Mouse (Mus musculus): ENCODE measurements around the gene Zbtb9.
A peak's percentile ranks its signal among the peaks of the same experiment; 100 is the strongest.

Gene Zbtb9

DNA sequence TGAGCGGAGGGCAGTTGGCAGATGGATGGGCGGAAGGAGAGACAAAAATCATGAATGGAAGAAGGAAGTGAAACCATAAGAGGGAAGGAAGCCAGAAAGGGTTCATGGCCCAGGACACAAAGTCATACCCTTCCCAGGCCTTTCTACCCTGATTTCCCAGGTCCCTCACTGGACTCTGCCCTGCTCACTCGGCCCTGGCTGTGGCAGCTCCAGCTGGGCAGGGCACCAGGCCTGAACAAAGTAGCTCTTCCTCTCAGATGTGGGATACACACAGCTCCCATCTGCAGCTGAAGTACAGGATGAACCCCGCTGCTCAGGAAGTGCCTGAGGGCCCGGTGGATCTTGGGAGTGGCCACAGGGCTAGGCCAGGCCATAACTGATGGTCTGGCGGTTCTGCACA lies 69.9 kb downstream of the Zbtb9 start:
- no peak for DNase-seq

DNA sequence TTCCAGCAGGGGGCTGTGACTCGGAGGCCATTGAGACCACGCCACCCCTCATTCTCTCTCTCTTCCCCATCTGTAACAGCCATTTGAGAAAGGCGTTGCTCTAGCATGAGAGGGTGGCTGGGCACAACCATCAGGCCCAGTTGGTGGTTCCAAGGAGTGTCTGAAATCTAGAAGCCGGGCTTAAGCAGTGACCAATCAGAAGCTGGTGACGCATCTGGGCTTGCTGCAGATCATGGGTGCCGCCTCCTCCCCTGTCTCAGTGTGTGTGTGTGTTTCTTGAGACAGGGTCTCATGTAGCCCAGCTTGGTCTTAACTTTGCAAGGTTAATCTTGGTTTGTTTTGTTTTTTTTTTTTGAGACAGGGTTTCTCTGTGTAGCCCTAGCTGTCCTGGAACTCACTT lies 72.2 kb downstream of the Zbtb9 start:
- no peak for DNase-seq

DNA sequence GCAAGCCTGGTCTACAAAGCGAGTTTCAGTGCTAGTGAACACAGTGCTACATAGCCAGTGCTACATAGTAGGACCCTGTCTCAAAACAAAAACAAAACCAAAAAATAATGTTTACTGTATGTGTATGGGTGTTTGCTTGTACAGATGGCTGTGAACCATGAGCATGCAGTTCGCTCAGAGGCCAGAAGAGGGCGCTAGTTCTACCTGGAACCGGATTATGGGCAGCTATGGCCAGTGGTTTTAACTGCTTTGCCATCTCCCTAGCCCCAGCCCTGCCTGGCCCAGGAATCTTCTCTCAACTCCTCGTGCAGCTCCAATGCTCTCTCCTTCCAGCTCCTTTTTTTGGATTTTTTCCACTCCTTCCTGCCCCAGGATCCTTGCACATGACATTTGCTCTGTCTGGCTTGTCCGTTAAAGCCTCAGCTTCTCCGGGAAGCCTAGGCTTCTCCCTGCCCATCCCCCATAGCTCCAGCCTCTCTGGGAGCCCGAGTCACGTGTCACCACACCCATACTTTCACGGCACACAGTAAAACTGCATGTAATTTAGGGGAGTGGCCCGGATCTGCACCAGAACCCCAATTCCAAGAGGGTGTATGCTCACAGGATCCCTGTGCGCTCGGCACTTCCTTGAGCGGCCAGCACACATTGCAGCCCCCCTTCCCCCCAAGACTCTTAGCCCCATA lies 74.9 kb downstream of the Zbtb9 start:
- no peak for DNase-seq

DNA sequence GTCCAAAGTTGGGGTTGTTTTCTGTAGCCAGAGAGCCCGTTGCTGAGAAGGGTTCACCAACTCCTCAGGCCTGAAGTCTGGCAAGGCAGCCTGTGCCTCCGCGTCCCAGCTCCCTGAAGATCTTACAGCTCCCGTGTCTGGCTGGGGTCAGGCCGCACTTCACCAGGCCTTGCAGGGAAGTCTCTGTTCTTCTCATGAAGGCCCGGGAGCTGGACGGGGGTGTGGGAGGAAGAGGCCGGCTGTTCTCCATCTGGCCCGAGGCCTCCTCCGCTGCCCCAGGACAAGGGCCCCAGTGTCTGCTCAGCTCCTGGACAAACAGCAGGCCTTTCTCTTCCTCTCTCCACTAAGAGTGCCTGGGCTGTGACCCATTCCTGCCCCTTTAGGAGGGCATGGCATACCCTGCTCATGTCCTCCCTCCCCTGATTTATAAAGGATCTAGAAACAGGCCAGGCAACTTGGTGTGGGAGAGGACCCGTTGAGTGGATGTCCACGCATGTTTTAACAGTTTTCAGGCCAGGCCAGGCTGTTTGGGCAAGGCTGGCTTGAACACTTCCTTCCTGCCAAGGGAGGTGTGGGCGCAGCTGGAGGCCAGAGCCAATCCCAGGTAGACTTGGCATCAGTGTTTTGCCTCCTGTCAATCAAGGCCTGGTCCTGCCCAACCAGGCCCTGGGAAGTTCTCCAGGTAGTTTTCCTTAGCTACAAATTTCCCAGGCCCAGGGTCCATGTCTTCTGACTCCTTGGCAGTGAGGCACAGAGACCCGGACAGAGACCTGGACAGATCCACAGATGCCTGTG lies 75.7 kb downstream of the Zbtb9 start:
- peak; percentile 14 to 59 for DNase-seq

DNA sequence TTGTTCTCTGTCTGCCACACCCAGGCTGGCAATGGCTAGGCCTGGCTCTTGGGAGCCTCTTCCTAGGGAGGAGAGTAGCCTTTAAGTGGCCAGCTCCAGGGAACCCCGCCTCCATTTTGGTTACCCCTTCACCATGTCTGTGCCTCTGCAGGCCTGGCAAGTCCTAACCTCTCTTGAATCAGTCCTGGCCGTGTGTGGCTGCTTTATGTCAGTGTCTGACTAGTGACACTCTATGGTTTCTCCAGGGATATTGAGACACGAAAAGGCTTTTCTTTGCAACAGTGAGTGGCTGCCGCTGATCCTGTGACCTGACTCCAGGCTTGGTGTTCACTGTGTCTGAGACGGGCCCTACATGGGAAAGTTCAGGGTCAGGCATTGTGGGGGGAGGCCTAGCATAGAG lies 77.9 kb downstream of the Zbtb9 start:
- DNase-seq = no peak

DNA sequence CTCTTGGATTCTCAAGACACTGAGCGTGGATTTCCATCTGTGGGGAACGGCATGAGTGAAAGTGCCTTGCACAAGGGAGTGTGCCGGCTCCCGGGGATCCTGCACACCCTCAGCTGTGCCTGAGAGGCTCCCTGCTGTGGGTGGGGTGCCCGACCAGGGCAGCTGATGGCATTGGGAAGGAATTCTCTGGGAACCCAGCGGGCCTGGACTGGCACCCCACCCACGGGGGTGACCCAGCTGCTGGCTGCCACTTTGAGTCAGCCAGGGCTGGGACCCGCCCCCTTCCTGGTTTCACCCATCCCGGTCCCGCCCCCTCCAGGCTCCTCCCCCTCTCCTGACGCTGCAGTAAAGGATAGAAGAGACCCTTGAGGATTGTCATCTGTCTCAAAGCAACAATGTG lies 78.5 kb downstream of the Zbtb9 start:
- DNase-seq = peak; percentile 77 to 85

DNA sequence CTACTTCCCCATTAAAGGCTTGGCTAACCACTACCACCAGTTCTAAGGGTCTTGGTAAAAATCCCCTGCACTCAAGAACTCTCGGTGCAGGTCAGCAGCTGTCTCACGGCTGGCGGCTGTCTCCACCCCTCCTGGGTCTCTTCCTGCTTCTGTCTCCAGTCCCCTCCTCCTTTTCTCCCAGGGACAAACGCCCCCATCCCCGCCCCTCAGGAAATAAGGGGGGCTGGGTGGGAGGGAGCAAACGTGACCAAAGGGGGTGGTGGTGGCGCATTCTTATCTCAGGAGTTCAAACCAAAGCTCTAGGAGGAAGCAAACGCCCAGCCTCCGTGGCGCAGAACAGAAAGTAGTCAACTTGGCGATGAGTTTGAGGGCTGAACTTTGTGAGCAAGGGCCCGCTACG lies 83.2 kb downstream of the Zbtb9 start:
- DNase-seq = peak; percentile 89

DNA sequence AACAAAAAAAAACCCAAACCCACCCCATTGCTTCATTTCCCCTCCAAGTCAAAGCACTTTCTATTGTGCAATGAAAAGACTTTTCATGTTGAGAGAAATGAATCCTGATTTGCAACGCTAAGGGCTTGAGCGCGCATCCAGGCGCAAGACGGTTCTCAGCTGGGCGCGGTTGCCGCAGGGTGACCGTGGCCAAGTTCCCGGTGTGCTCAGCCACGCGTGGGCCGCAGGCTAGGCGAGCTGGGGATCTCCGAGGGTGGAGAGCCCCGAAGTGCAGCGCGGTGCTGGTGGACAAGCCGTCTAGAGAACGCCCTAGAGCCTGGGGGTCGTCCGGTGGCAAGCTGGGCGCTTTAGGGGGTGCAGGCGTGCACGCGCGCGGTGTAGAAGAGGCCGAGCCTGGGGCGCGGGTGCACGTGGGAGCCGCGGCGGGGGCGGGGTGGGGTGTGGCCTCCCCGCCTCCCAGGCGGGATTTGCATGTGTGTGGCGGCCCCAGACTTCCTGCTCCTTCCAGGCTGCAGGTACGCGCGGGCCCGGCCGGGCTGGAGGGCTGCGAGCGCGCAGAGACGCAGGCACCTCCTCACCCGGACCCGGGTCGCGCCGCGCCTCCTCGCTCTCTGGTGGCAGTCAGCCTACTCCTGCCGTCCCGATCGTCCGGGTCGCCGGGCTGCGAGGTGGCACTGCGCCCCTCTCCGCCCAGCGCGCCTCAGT lies 84.0 kb downstream of the Zbtb9 start, which contains the start of gene Itpr3:
Gene Itpr3 (plus strand): TSS at position 493 of the 705 bp plus-strand sequence.
- peak; percentile 85 to 87 for DNase-seq

DNA sequence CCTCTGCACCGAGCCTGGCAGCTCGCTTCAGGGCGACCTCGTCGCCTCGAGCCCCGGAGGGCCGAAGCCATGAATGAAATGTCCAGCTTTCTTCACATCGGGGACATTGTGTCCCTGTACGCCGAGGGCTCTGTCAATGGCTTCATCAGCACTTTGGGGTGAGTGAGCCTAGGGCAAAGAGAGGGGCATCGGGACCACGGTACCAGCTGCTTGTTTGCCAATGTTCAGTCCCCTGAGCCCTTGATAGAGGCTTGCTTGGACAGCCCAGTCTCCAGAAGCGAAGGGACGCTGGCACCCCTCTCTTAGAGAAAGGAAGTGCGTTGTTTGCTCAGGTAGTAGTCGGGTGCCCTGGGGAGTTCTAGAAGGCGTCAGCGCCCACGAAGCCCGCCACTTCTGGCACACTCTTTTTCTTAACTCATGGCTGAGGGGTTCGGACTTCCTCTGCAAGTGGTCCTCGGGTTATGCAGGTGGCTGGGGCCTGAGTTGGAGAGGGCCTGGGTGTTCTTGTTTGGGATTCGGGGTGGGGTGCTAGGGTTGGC lies 84.6 kb downstream of the Zbtb9 start:
- DNase-seq = no peak
